20 mouse cellular contexts compared by ENCODE assay signal in genomic region chr2:70347511-70347910, GRCm38 (mm10).
DNase-seq lines count a peak whose midpoint lies in the region; ATAC-seq lines count a peak whose summit lies in the region.
"Had no signal": no experiment of that assay in that cellular context is flagged by ENCODE, and none has a peak within 500 bp of the region (broad histone marks: within the 10 kb centered on the region; RNA-seq: fewer than 3 reads in every experiment).

No protein-coding gene starts in this region.

- DNase-seq in cerebellum, postnatal 10 days: peak; percentile 48 to 60
- DNase-seq in cerebellum, postnatal 36 days: no peak
- no peak for DNase-seq in heart, postnatal 25 days (ENCODE audit: low spot score)
- peak; percentile 23 for DNase-seq in heart, postnatal 4 days
- no peak for DNase-seq in heart, postnatal 36 days
- DNase-seq: adrenal gland, postnatal 25 days; cerebellum, adult 18-20 months; cerebellum, adult 9-11 months; embryo, embryonic 11 days; gastrocnemius, adult 2 months; gastrocnemius, postnatal 25 days; kidney, adult 18-20 months had no signal

- H3K27me3 ChIP-seq in heart, embryonic 13.5 days (replicated peaks): no peaks in the 10 kb centered on the region
- H3K27me3 ChIP-seq: embryonic facial prominence, embryonic 15.5 days; intestine, embryonic 15.5 days had no signal

- H3K4me1 ChIP-seq in heart, embryonic 13.5 days: peaks cover 14% of the 10 kb centered on the region
- H3K4me1 ChIP-seq: forebrain, embryonic 10.5 days; hindbrain, embryonic 10.5 days; intestine, embryonic 15.5 days had no signal

- intact Hi-C loops in heart, postnatal 25 days (cut with DNase I): no loop called here
- intact Hi-C loops in heart, postnatal 36 days (cut with DNase I): no loop called here

- H3K4me2 ChIP-seq in heart, embryonic 13.5 days: no peak overlapping the region
- H3K4me2 ChIP-seq: embryonic facial prominence, embryonic 15.5 days; hindbrain, embryonic 14.5 days; intestine, embryonic 15.5 days had no signal

- no peaks in the 10 kb centered on the region for H3K36me3 ChIP-seq in heart, embryonic 13.5 days
- H3K36me3 ChIP-seq: embryonic facial prominence, embryonic 15.5 days; forebrain, embryonic 10.5 days; hindbrain, embryonic 10.5 days; intestine, embryonic 15.5 days had no signal

- no peak for ATAC-seq in heart, embryonic 13.5 days (ENCODE audit: extremely low read depth, insufficient number of reproducible peaks, low FRiP score, low TSS enrichment)
- ATAC-seq: forebrain, embryonic 14.5 days; intestine, embryonic 15.5 days had no signal

- no peak overlapping the region for H3K4me3 ChIP-seq in heart, embryonic 13.5 days
- H3K4me3 ChIP-seq: embryonic facial prominence, embryonic 15.5 days; erythroblast, embryonic 14.5 days; forebrain, embryonic 10.5 days; gastrocnemius, adult 2 months; hindbrain, embryonic 10.5 days; intestine, embryonic 15.5 days had no signal

- H3K9ac ChIP-seq in heart, embryonic 13.5 days: no peak overlapping the region
- H3K9ac ChIP-seq: embryonic facial prominence, embryonic 15.5 days; hindbrain, embryonic 14.5 days; intestine, embryonic 15.5 days had no signal

- 19% methylated on average over 1 of the region's 1 CpGs for WGBS in heart, embryonic 13.5 days

- peak overlapping the region; percentile 30; the same call in 1 of the 2 replicates for H3K27ac ChIP-seq in heart, embryonic 13.5 days (replicated peaks)
- H3K27ac ChIP-seq: embryonic facial prominence, embryonic 15.5 days; forebrain, embryonic 10.5 days; gastrocnemius, adult 2 months; hindbrain, embryonic 10.5 days; hindbrain, embryonic 14.5 days; intestine, embryonic 15.5 days had no signal

- H3K9me3 ChIP-seq in heart, embryonic 13.5 days: no peaks in the 10 kb centered on the region
- H3K9me3 ChIP-seq: embryonic facial prominence, embryonic 15.5 days; forebrain, embryonic 10.5 days; hindbrain, embryonic 10.5 days; intestine, embryonic 15.5 days had no signal

Comparison
In these comparisons a context has a peak if more than half of its experiments do, and no peak if none do; other contexts are left out.
1. DNase-seq: peak in cerebellum, postnatal 10 days (2 of 2) and heart, postnatal 4 days (single experiment); none in cerebellum, postnatal 36 days (0 of 2), heart, postnatal 25 days (single experiment) and heart, postnatal 36 days (0 of 2).